Mouse (Mus musculus): ENCODE measurements around the gene Isg15.
A peak's percentile ranks its signal among the peaks of the same experiment; 100 is the strongest.

Gene Isg15

GRCm38 (mm10) chr4:156203001-156203412 is 2.4 kb upstream of the Isg15 start, which contains the start of gene AW011738:
AW011738 (plus strand) TSS chr4:156203304.
- DNase-seq (ENCODE audit: low spot score in 2 of 2): peak; percentile 36 to 50

- no peak for DNase-seq (ENCODE audit: low spot score in 2 of 2)
Observed at GRCm38 (mm10) chr4:156202462-156202893, 1.9 kb upstream of the Isg15 start.

- peak; percentile 76 to 83 for DNase-seq (ENCODE audit: low spot score in 2 of 2)
Observed at GRCm38 (mm10) chr4:156197829-156198205, 2.8 kb downstream of the Isg15 start.

GRCm38 (mm10) chr4:156197131-156197828 is 3.3 kb downstream of the Isg15 start, which contains the start of gene Agrn:
Agrn (minus strand) TSS chr4:156197488.
- peak; percentile 46 to 50 for DNase-seq (ENCODE audit: low spot score in 2 of 2)

- DNase-seq (ENCODE audit: low spot score in 2 of 2): no peak
Observed at GRCm38 (mm10) chr4:156195927-156196870, 4.4 kb downstream of the Isg15 start.

GRCm38 (mm10) chr4:156194346-156194745 is 6.3 kb downstream of the Isg15 start:
- no peak for DNase-seq (ENCODE audit: low spot score in 2 of 2)

- no peak for DNase-seq (ENCODE audit: low spot score in 2 of 2)
Observed at GRCm38 (mm10) chr4:156193906-156194305, 6.7 kb downstream of the Isg15 start.

- DNase-seq (ENCODE audit: low spot score in 2 of 2): no peak
Observed at GRCm38 (mm10) chr4:156193200-156193590, 7.4 kb downstream of the Isg15 start.

GRCm38 (mm10) chr4:156192421-156193199 is 8.0 kb downstream of the Isg15 start:
- no peak for DNase-seq (ENCODE audit: low spot score in 2 of 2)

- no peak for DNase-seq (ENCODE audit: low spot score in 2 of 2)
Observed at GRCm38 (mm10) chr4:156188811-156189323, 11.8 kb downstream of the Isg15 start.

GRCm38 (mm10) chr4:156188162-156188810 is 12.3 kb downstream of the Isg15 start:
- no peak for DNase-seq (ENCODE audit: low spot score in 2 of 2)

- DNase-seq (ENCODE audit: low spot score in 2 of 2): no peak
Observed at GRCm38 (mm10) chr4:156185950-156186850, 14.4 kb downstream of the Isg15 start.

GRCm38 (mm10) chr4:156185456-156185949 is 15.1 kb downstream of the Isg15 start:
- no peak for DNase-seq (ENCODE audit: low spot score in 2 of 2)

- DNase-seq (ENCODE audit: low spot score in 2 of 2): no peak
Observed at GRCm38 (mm10) chr4:156184291-156184954, 16.2 kb downstream of the Isg15 start.

GRCm38 (mm10) chr4:156183747-156184146 is 16.9 kb downstream of the Isg15 start:
- no peak for DNase-seq (ENCODE audit: low spot score in 2 of 2)

- DNase-seq (ENCODE audit: low spot score in 2 of 2): no peak
Observed at GRCm38 (mm10) chr4:156177630-156178029, 23.0 kb downstream of the Isg15 start.

GRCm38 (mm10) chr4:156171828-156172227 is 28.8 kb downstream of the Isg15 start:
- DNase-seq (ENCODE audit: low spot score in 2 of 2): no peak

- no peak for DNase-seq (ENCODE audit: low spot score in 2 of 2)
Observed at GRCm38 (mm10) chr4:156169129-156169528, 31.5 kb downstream of the Isg15 start.

GRCm38 (mm10) chr4:156168611-156169010 is 32.0 kb downstream of the Isg15 start:
- peak in 1 of 2 experiments; percentile 4 for DNase-seq (ENCODE audit: low spot score in 2 of 2)
